Mouse (Mus musculus) kidney, postnatal 4 days (tissue): Measurements from ENCODE around the gene Slc5a6.

Source experiments
- DNase-seq, 2 experiments: peaks; one replicate each; pipeline ENCODE4 v3.0.0; 2021; ENCODE audit warnings: mixed read lengths in 2 of 2

Slc5a6 gene

GRCm38 (mm10) chr5:31048763-31049641 lies at the start of gene Slc5a6:
Slc5a6 (minus strand) TSS chr5:31048924.
- DNase-seq = peak; percentile 53 to 72

GRCm38 (mm10) chr5:31095711-31096480 lies 47.2 kb upstream of the Slc5a6 start:
- no peak for DNase-seq

- DNase-seq = peak; percentile 59 to 76
These were observed 46.3 kb upstream of the Slc5a6 start for GRCm38 (mm10) chr5:31094799-31095691.

- DNase-seq = no peak
These were observed 45.5 kb upstream of the Slc5a6 start for GRCm38 (mm10) chr5:31094100-31094798.

- peak; percentile 65 to 73 for DNase-seq
These were observed 44.7 kb upstream of the Slc5a6 start for GRCm38 (mm10) chr5:31093151-31094041.

- no peak for DNase-seq
These were observed 43.7 kb upstream of the Slc5a6 start for GRCm38 (mm10) chr5:31092231-31092975.

GRCm38 (mm10) chr5:31087131-31087530 lies 38.4 kb upstream of the Slc5a6 start:
- no peak for DNase-seq

GRCm38 (mm10) chr5:31086606-31087005 lies 37.9 kb upstream of the Slc5a6 start:
- DNase-seq = no peak

- peak; percentile 26 to 51 for DNase-seq
These were observed 35.2 kb upstream of the Slc5a6 start for GRCm38 (mm10) chr5:31083949-31084348.

GRCm38 (mm10) chr5:31082935-31083625 lies 34.4 kb upstream of the Slc5a6 start:
- DNase-seq = peak; percentile 21 to 35

GRCm38 (mm10) chr5:31082355-31082754 lies 33.6 kb upstream of the Slc5a6 start:
- peak; percentile 84 to 88 for DNase-seq

GRCm38 (mm10) chr5:31081386-31081785 lies 32.7 kb upstream of the Slc5a6 start:
- peak; percentile 79 to 82 for DNase-seq

- no peak for DNase-seq
These were observed 32.1 kb upstream of the Slc5a6 start for GRCm38 (mm10) chr5:31080795-31081164.

- DNase-seq = no peak
These were observed 31.5 kb upstream of the Slc5a6 start for GRCm38 (mm10) chr5:31080059-31080794.

GRCm38 (mm10) chr5:31076346-31076745 lies 27.6 kb upstream of the Slc5a6 start:
- DNase-seq = no peak

GRCm38 (mm10) chr5:31073176-31073575 lies 24.5 kb upstream of the Slc5a6 start:
- no peak for DNase-seq

- DNase-seq = no peak
These were observed 23.1 kb upstream of the Slc5a6 start for GRCm38 (mm10) chr5:31071821-31072220.

- no peak for DNase-seq
These were observed 22.3 kb upstream of the Slc5a6 start for GRCm38 (mm10) chr5:31071059-31071458.

GRCm38 (mm10) chr5:31069810-31070209 lies 21.1 kb upstream of the Slc5a6 start:
- DNase-seq = no peak
